Comparison of ENCODE assay signal across 8 mouse cellular contexts in the genomic region with DNA sequence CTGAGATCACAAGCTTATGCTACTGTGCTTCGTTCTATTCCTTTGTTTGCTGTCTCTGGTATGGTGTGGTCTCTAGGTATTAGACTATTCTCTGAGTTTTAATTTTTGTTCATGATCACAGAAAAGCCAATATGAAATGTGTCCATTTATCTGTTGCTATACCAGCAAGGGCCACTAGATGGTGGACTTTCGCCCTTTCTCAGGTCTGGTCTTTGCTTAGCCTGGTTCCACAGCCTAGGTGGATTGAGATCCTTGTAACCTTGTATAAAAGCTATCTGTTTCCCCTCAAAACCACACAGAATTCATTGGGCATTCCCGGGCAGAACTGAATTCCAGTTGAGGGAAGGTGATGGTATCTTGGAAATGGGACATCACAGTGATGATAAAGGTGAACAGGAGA. TPM values are rescaled to one million over a fixed set of nuclear protein-coding genes. Genes with fewer than 3 reads are reported as not detected.
DNase-seq lines count a peak whose midpoint lies in the region; ATAC-seq and TF ChIP-seq lines count a peak whose summit lies in the region.
"Had no signal": no experiment of that assay in that cellular context is flagged by ENCODE, and none has a peak within 500 bp of the region (broad histone marks: within the 10 kb centered on the region; RNA-seq: fewer than 3 reads in every experiment).

No protein-coding gene starts in this region.

- TF ChIP-seq CTCF in CH12.LX (conservative IDR thresholded peaks at IDR 0.05 in 1 of 2, IDR thresholded peaks at IDR 0.05 in 1 of 2; ENCODE audit: low read depth in 2 of 2, low read length in 2 of 2): peak; percentile 89 to 95

- DNase-seq in CH12.LX (ENCODE audit: extremely low read depth): peak; percentile 79
- DNase-seq in cerebellum, postnatal 4 days (ENCODE audit: low spot score in 2 of 2): peak; percentile 50 to 70
- DNase-seq in kidney, postnatal 4 days: peak; percentile 72 to 78
- peak; percentile 81 for DNase-seq in lung, postnatal 10 days
- DNase-seq in retina, postnatal 1 day: peak; percentile 74

- peak; percentile 52 for ATAC-seq in activated CD4-positive, CD25-positive, alpha-beta regulatory T cell, adult 4 months
- ATAC-seq in granulocyte monocyte progenitor cell, adult 5-6 weeks (replicated peaks; ENCODE audit: poor library complexity, severe bottlenecking): peak; percentile 52

- H3K4me3 ChIP-seq in CH12.LX (replicated peaks in 1 of 3; ENCODE audit: low read depth in 2 of 3, low read length in 2 of 3, poor library complexity in 1 of 3): no peak overlapping the region
- H3K4me3 ChIP-seq: heart, embryonic 13.5 days had no signal

- peak; percentile 97 for TF ChIP-seq RAD21 in CH12.LX (IDR thresholded peaks at IDR 0.05; ENCODE audit: low read depth, low read length)

- dilution Hi-C loops in CH12.LX (cut with MboI; ENCODE audit: extremely low pct_ligation_motif_present, extremely low pct_unique_long_range_greater_than_20kb, low sequenced_read_pairs): no loop called here

- TF ChIP-seq EP300 in CH12.LX (IDR thresholded peaks at IDR 0.05; ENCODE audit: low read length): no peak

- H3K27me3 ChIP-seq in CH12.LX (replicated peaks): no peaks in the 10 kb centered on the region
- H3K27me3 ChIP-seq: heart, embryonic 13.5 days had no signal

- H3K9ac ChIP-seq in CH12.LX (ENCODE audit: insufficient read depth, low read depth): no peak overlapping the region
- H3K9ac ChIP-seq: heart, embryonic 13.5 days had no signal

- H3K79me2 ChIP-seq in CH12.LX (replicated peaks; ENCODE audit: control insufficient read depth, extremely low read depth, insufficient read depth, poor library complexity, severe bottlenecking): no peaks in the 10 kb centered on the region

- H3K4me1 ChIP-seq in CH12.LX (ENCODE audit: control insufficient read depth in 1 of 2, insufficient read depth in 2 of 2): peaks cover 11 to 30% of the 10 kb centered on the region in 2 experiments; a peak in 3 of 4 replicates

- H3K9me3 ChIP-seq in CH12.LX (replicated peaks; ENCODE audit: low read length): no peaks in the 10 kb centered on the region
- H3K9me3 ChIP-seq: heart, embryonic 13.5 days had no signal

- H3K36me3 ChIP-seq in CH12.LX (replicated peaks in 1 of 2; ENCODE audit: control insufficient read depth in 1 of 2, insufficient read depth in 1 of 2, low read length in 1 of 2): no peaks in the 10 kb centered on the region
- H3K36me3 ChIP-seq: heart, embryonic 13.5 days had no signal

- in situ Hi-C loops in CH12.LX (cut with MboI; ENCODE audit: low pct_ligation_motif_present, low pct_unique_long_range_greater_than_20kb, low sequenced_read_pairs): loop anchor here (5.0 to 10.0 kb wide), 2 partner anchors 77 to 214 kb away; no protein-coding TSS in a partner anchor

- no peak overlapping the region for H3K4me2 ChIP-seq in CH12.LX (ENCODE audit: insufficient read depth, low read depth, poor library complexity, severe bottlenecking)
- H3K4me2 ChIP-seq: heart, embryonic 13.5 days had no signal

- no peak overlapping the region for H3K27ac ChIP-seq in CH12.LX (ENCODE audit: insufficient read depth, low read depth)
- H3K27ac ChIP-seq: heart, embryonic 13.5 days had no signal

- no peak for TF ChIP-seq POLR2A in CH12.LX (IDR thresholded peaks at IDR 0.05; ENCODE audit: low read depth, low read length)

TF ChIP-seq in CH12.LX, 34 proteins besides CTCF, POLR2A, EP300 and RAD21:
- no peak for TF ChIP-seq USF2 (conservative IDR thresholded peaks at IDR 0.05; ENCODE audit: low read depth, low read length)
- TF ChIP-seq JUND (conservative IDR thresholded peaks at IDR 0.05; ENCODE audit: low read depth, low read length): no peak
- peak; percentile 94 for TF ChIP-seq SMC3 (IDR thresholded peaks at IDR 0.05; ENCODE audit: low read depth, low read length)
- TF ChIP-seq ZC3H11A (IDR thresholded peaks at IDR 0.05; ENCODE audit: low read depth, low read length): peak; percentile 61
- peak; percentile 27; the same call in 1 of the 2 replicates for TF ChIP-seq NELFE (IDR thresholded peaks at IDR 0.05; ENCODE audit: low read depth, low read length)
- TF ChIP-seq HCFC1 (IDR thresholded peaks at IDR 0.05; ENCODE audit: low read depth, low read length): no peak
- no peak for TF ChIP-seq KAT2A (IDR thresholded peaks at IDR 0.05; ENCODE audit: insufficient replicate concordance, low read length)
- no peak for TF ChIP-seq SIN3A (IDR thresholded peaks at IDR 0.05; ENCODE audit: low read length)

RNA-seq across cellular contexts. Expression of gene Tmsb10, which starts 18.1 kb away (rescaled TPM):
- total RNA-seq in CH12.LX (2012; rRNA removed) (223 and 253 TPM in 2 replicates), CH12.LX (2014; rRNA removed) (277 and 379 TPM in 2 replicates)
- 479 and 722 TPM in 2 replicates for polyA plus RNA-seq in CH12.LX (2012; ENCODE audit: insufficient read length, low read depth)
- polyA plus RNA-seq in activated CD4-positive, CD25-positive, alpha-beta regulatory T cell, adult 4 months (2017; shearing (Covaris generic)): 1,000 to 10,000 TPM; 4,284 to 5,100 TPM
- total RNA-seq in granulocyte monocyte progenitor cell, adult 5-6 weeks (2014; fragmentation: Nextera tagmentation): 601 and 668 TPM in 2 replicates
- 357 and 410 TPM in 2 replicates for total RNA-seq in granulocyte monocyte progenitor cell, adult 5-6 weeks (2017)

RNA-seq across cellular contexts. Expression of gene Kcmf1, which starts 40.7 kb away (rescaled TPM):
- total RNA-seq in CH12.LX (2012; rRNA removed) (82.5 and 108 TPM in 2 replicates), CH12.LX (2014; rRNA removed) (97.6 and 98.0 TPM in 2 replicates)
- 161 and 207 TPM in 2 replicates for polyA plus RNA-seq in CH12.LX (2012; ENCODE audit: insufficient read length, low read depth)
- 10 to 100 TPM; 10.1 to 12.0 TPM for polyA plus RNA-seq in activated CD4-positive, CD25-positive, alpha-beta regulatory T cell, adult 4 months (2017; shearing (Covaris generic))
- total RNA-seq in granulocyte monocyte progenitor cell, adult 5-6 weeks (2014; fragmentation: Nextera tagmentation): 46.3 TPM in 2 replicates
- total RNA-seq in granulocyte monocyte progenitor cell, adult 5-6 weeks (2017): 101 and 122 TPM in 2 replicates
